Mouse (Mus musculus) adipocyte (in vitro differentiated cells): Measurements from ENCODE around the gene Lpcat1.
A peak's percentile ranks its signal among the peaks of the same experiment; 100 is the strongest.

Experiments
- DNase-seq: peaks from one replicate; pipeline ENCODE4 v3.0.0-alpha.2; 2016; ENCODE audit warnings: low spot score

Gene Lpcat1

DNA sequence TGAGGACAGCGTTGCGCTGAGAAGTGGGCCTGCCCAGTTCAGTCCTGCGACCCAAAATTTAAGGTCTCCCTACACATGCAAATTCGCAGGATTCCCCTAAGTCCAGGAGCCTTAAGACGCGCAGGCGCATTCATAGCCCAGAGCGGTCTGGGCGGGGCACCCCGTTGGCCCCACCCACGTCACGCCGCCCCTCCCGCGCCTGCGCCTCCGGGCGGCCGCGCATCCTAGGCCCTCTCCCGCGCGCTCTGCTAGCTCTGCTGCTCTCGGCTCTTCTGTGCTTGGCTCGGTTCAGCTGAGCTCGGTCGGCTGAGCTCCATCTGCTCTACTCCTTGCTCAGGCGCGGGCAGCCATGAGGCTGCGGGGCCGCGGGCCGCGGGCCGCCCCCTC lies at the start of gene Lpcat1:
Gene Lpcat1, plus strand, starts transcription at position 164 of the 387 bp plus-strand sequence.
- DNase-seq = peak; percentile 82

DNA sequence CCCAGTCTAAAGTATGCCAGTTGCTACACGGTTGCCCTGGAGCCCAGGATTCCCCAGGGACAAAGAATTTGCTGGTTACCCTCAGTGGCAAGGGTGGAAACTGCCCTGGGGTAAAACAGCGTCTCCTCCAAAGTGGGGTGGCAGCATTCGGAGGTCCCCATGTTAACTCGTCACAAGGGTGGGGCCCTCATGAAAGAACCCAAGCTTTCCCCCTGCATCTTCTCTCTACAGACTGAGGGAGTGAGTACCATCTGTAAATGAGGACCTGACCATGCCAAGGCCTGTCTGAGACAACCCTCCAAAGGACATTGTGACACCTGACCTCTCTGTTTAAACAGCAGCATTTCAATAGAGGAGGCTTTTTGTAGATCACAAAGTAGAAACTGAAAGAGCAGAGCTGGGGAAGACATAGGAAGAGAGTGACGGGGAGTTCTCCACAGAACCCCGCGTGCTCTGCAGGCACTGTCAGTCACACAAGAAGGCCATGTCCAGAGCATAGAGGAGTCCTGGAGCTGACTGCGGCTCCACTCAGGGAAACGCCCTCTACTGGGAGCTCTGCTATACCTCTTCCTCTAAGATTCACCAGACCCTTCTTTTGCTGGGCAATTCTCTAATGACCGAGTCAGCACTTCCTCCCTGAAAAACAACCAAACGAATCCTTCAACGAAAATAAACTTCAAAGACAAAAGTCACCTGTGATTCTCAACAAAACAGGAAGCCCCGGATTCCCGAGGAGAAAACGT lies 49.3 kb upstream of the Lpcat1 start:
- DNase-seq = no peak

DNA sequence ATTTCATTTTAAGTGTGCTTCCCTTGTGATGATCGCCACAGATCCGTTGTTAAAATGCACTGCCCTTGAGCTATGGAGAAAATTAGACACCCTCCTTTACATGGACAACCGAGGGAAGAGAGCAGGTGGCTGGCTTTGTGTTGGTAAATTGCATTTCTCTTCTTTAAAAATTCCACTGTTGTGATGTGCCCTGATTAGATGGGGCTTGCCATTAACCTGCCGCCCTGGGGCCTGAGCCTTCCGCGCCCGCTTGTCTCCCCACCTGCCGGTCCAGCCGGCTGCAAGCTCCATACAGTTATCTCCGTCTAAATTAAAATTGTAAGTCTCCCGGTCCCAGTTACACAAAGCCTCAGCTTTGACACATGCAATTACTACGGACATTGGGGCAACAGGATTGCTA lies 48.7 kb upstream of the Lpcat1 start:
- no peak for DNase-seq

DNA sequence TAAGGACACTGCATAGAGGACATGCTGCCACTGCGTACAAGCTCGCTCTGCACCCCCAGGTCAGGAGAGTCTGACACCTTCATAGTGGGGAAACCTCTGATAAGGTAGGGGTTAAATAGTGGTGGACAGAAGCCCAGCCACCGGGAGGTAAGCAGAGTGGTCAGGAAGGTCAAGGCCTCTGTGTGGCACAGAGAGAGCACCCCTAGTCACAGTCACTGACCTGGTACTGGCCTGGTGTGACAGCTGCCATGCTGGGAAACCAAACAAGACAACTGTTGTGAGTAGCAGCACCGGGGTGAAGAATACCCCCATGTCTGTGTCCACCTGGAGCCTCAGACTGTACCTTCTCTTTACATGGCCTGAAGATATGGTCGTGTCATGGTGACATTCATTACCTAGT lies 47.8 kb upstream of the Lpcat1 start:
- DNase-seq = no peak

DNA sequence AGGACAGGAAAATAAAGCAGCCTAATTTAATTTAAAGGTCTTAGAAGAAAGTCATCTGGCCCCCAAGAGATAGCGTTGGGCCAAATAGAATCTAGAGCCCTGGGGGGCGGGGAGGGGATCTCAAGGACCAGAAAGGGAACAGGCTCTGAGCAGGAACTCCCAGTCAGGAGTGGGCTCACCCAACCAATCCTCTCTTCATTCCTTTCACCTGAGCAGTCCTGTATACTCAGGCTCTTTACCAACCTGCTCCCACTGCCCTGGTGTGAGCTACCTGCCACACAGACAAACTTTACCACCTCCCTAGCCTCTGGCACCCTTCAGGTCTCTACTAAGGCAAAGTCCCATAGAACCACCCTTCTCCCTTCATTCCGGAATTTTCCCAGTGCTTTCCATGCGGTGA lies 44.0 kb upstream of the Lpcat1 start:
- no peak for DNase-seq

DNA sequence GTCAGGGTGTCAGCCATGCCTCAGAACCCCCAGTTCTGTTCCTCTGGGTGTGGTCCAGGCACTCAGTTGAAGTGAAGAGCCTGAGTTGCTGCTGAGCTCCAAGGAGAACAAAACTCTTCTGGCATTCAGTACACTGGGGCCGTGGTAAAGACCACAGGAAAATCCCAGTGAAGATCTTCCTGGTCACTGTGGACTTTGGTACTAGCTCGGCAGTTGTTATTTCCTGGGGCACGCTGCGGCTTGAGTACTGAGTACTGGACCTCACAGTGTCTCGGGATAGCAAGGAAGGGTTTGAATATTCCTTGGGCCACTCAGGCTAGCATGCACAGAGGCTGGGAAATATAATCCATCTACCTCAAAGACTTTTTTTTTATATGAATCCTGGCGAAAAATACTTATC lies 42.0 kb upstream of the Lpcat1 start:
- no peak for DNase-seq

DNA sequence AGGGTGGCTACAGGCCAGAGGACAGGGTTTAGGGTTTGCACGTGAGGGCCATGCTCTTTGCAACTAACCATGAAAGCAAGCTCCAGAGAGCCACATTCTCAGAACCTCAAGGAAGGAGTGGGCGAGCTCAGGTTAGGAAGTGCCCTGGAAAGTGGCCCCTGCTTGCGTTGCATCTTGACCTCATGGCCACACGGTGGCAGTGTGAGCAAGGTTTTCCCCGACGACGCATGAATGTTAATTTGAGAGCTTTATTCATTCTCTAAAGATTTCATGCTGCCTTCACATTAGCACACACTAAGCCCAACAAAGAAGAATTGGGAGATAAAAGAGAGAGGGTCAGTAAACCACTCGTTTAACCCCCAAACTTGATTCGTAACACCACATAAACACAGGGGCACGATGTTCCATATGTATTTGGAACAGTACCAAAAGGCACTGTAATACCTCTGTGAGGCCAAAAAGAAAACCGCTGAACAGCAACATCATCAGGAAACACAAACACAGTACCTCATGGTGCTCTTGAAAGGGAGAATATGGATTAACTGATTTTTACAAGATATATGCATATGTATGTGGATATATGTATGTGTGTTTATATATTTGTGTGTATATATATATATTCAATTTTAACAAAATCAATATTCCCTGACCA lies 41.0 kb upstream of the Lpcat1 start:
- DNase-seq = peak; percentile 80

DNA sequence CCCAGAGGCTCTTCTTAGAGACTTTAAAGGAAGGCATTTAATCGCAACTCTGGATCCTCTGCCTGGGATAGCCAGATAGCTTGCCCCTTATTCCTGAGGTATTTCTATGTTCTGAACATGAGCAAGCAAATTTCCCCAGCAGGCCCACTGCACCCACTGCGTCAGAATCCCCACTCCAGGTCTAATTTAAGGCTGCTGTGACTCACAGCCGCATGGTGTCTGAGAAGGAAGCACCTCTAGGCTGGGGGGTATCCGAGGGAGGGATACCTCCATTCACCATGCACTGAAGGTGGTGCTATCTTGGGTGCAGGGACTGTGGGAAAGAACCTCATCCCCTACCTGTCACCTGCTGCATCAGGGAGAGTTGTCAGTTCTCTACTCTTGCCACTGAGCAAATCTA lies 40.4 kb upstream of the Lpcat1 start:
- no peak for DNase-seq

DNA sequence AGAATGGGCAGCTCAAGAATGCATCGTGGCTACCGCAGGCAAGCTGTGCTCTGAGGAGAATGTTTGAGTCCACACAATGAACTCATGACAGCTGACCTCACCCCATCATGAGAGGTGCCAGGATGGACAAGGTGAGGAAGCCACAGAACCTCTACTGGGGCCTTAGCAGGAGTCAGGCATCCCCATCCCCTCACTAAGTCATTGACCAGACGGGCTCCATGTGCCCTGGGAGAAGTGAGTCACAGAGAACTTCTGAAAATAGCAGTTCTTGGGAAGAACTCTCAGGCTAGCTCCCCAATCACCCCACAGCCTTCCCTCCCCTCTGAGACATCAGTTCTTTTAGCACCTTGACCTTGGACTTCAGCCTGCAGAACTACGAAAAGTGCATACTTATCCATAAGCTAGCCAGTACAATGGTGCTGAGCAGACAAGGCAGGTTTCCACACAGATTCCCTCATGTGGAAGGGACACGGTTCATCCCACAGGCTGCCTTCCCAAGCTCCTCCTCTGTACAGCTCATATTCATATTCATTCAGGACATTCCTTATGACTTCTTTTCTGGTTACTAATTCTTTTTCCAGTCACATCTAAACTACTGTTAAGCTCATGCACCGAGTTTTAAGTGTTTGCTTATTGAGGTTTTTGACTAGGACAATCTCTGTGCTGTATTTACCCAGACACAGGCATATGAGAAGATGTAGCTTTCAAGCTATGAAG lies 37.2 kb upstream of the Lpcat1 start:
- DNase-seq = no peak

DNA sequence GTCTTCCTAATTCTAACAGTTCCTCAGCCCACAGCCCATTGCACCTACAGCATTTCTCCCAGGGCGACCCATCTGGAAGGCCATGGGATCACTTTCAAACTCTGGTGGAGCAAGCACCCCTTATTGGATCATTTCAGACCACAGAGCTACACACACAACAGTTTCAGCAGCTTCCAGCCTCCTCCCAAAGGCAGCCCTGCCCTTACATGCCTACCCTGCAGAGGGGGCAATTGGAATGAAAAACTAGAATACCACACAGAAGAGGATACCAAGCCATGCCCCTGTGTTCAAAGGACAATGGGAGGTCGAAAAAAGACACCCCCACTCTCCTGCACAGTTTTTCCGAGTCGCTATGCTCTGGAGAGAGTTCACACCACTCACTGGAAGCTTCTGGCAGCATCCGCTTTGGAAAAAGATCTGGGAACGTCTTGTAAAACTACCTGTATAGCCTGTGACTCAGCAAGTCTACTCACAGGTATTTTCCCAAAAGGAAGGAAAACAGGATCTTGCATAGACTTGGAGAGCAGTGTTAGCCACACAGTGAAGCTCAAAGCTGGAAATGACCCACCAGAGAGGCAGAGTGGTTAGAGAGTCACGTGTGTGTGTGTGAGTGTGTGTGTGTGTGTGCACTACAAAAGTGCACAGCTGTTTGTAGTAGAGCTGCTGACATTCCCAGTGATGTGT lies 34.4 kb upstream of the Lpcat1 start:
- no peak for DNase-seq

DNA sequence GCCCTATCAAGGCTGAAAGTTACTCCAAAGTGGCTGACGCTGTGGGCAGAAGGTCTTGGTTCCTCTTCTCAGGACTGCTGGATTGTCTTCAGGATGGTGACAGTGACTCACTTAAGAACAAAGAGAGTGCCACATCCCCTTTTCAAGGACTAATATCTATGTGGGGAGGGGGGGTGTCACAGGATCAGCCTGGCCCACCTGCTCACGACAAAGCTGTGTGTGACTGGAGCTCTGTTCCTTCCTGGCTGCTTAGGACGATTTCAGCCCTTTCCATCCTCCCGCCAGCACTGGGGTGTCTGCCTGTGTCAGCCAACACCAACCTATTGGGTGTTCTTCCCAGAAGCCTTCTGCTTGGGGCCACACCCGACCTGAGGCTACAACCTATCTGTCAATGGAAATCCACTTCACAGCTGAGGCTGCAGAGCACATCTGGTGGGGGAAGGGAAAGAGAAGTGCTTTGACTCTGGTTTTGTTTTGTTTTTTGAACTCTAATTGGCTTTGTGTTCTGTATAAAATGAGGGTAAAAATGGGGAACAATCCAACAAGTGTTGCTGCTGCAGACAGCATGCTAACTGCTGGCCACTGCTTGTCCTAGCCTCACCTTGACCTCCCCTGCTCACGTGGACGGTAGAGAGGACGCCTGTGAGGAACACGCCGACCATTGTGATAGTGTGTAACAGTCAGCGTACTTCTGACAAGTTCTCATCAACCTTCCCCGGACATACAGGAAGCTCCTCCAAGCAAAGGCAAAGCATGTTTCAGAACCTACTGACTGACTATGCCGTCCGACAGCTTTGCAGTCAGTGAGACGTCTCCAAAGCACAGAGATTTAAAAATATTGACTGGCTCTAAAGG lies 33.1 kb upstream of the Lpcat1 start:
- no peak for DNase-seq

DNA sequence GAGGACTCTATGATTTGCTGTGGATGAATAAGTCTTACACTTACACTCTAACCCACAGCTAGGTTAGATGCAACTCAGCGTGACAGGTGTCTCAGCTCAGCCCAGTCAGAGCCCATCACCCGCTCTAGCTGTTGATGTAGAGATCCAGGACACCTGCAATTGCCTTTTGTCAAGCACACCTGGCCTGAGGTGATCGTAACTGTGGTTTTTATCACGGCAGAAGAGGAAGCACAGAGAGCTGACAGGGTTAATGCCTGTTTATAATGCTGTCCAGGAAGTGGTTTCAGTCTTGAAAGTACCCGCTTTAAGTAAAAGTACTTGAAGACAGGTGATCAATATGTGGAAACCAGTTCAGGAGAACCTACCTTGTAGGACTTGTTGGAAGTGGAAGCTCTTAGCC lies 32.3 kb upstream of the Lpcat1 start:
- DNase-seq = no peak

DNA sequence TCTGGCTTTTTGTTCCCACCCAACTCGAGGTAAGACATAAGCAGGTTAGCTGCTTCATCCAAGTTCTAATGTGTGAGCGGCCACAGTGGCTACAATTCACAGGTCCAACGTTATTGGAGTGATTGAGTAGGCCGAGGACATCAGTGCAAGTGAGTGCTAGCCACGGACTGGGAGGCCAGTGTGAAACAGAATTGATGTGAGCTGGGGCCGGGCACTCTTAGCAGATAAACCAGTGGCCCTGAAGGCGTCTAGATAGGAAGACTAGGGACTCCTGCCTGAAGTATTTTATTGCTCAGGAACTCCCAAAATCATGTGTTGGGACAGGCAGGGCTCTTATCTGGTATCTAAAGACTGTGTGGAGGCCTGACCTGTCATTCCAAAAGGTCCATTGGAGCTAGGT lies 31.3 kb upstream of the Lpcat1 start:
- DNase-seq = no peak

DNA sequence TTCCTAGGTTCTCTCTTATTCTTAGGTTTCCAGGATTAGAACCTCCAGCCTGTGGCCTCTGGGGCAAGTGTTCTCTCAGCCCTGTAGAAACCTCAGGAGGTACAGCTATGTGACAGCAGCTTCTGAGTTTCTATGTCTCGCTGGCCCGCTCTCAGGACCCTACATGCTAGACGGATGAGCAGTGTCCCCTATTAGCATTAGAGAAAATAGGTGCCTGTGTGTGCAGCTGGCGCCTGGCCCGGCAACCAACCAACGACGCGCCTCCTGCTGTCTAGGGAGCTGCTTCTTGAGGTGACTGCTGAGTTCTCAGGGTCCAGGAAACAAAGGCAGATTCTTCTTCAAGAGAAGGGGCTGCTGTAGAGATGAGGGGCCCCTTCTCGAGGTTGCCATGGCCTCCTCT lies 27.9 kb upstream of the Lpcat1 start:
- no peak for DNase-seq

DNA sequence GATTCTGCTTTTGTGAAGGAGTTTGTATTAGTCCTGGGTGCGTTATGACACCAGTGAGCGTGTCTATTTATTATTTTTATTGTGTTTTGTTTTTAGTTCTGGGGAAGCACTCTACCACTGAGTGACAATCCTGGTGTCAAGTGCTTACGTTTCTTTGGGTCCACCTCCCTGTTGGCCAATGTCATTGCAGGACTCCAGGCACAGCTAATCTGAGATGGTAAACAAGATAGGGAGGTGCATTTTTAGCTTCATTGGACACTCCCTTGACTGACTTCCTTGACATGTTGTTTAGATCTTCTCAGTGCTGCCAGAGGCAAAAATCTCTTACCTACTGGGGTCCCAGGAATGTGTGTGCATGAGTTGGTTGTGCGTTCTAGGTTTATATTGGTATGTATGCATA lies 26.0 kb upstream of the Lpcat1 start:
- no peak for DNase-seq

DNA sequence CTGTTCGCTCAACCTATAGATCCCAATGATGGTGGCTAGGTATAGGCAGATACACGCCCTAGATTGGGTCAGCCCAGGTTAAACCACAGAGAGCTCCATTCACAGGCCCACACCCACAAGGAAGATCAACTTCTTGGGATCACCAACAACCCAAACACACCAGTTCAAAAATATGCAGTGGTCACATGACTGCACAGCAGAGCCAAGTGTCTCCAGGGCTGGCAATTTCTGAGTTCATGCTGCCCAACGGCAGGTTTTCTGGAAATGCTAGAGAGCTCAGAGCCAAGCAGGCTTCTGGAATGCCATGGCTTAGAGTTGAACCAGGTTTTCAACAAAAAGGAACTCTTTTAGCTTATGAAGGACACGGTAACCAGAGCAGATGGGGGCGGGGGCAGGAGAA lies 25.3 kb upstream of the Lpcat1 start:
- peak; percentile 13 for DNase-seq

DNA sequence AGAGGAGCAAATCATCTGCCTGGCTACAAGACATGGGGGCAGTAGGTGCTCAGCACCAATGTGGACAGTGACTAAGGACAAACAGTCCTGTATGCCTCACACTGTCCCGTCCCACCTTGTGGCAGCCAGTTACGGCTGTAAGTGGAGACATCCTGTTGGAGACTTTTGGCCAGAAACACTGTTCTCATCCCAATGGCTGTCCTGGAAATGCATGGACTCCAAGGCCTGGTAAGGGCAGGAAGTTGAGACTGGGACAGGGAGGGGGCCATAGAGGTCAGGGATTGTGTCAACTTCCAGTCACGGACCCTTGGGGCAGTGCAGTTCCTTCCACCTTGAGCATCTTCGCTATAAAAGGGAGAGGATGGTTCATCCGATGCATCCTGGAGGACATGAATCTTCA lies 24.6 kb upstream of the Lpcat1 start:
- no peak for DNase-seq

DNA sequence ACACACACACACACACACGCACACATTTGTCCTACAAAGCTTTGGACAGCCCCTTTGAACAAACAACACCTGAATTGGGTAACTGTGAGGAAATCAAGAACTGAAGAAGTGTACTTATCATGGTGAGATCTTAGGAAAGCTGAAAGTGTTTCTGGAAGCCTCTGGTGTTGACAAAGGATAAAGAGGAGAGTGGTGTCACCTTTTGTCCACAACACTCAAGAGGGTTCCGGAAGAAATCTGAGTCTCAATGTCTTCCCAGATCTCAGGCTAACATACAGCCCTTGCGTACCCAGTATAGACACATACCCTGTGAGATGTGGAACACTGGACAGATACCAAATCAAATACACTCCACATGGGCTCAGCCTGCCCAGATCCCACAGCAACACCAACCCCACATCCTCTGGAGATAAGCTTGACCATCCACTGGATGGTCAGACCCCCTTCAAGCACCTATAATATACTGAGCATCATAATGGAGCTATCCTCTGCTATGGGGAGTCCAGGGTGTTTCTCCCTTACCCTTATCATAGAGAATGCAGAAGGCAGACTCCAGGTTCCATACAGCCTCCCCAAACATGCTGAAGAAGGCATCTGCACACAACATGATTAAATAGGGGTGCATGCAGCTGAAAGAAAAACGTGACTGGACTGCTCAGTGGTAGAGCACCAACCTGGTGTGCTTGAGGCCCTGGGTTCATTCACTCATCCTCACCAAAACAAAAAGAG lies 23.7 kb upstream of the Lpcat1 start:
- DNase-seq = no peak

DNA sequence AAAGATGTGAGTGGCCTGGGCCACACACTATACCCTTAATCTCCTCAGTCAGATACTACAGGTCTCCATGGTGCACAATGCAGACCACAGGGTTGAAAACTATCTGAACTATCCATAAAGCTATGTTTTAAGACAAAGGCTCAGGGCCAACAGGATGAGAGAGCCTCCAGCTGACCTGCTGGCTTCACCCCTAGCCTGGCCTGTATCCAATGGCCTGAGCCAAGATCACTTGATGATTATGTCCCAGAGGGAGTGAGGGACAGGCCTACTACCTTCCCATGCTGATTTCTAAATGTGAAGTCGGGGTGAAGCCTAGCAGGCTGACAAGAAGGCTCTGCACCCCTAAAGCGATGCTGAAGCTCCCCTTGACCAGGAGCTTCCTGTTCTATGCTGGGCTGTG lies 21.9 kb upstream of the Lpcat1 start:
- peak; percentile 41 for DNase-seq

DNA sequence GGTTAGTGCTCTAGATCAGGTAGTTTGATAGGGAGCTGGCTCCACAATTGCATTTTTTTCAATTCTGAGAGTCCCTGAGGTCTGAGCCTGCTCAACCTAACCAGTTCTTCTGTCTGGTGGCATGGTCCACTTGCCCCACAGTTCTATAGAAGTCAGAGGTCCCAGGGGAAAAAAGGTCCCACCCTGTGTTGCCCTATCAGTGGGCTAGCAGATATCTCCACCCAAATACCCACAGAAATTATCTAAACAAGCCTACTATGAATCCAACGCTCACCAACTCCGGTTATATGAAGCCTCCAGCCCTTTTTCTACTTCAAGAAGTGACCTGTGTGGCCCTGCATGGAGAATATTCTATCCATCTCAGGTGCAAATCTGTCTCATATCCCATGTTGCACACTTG lies 20.9 kb upstream of the Lpcat1 start:
- DNase-seq = no peak

DNA sequence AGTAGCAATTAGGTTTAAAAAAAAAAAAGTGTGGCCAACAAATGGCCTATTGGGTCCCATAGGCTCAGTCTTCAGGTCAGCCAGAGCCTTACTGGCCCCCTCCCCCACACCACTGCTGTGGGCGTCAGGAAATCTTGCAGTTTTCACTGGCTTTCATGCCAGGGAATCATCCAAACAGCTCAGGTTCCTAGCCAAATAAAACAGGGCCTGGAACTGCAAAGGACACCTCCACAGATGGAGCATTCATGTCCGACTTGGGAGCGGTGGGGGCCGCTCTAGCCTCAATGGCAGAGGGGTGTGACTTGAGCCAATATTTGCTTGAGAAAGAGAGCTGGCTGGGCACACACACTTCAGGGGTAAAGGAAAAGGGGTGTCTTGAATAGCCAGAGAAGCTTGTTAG lies 20.5 kb upstream of the Lpcat1 start:
- DNase-seq = no peak
